Mouse (Mus musculus) induced T-regulatory cell, adult 2 months (primary cell): ENCODE measurements around the gene Nhlrc1.

Experiments
- DNase-seq: peaks from one replicate; pipeline ENCODE4 v3.0.0-alpha.2; 2012; ENCODE audit warnings: low read depth

The Nhlrc1 gene

GRCm38 (mm10) chr13:47001590-47001989 is 13.1 kb downstream of the Nhlrc1 start:
- no peak for DNase-seq

DNA sequence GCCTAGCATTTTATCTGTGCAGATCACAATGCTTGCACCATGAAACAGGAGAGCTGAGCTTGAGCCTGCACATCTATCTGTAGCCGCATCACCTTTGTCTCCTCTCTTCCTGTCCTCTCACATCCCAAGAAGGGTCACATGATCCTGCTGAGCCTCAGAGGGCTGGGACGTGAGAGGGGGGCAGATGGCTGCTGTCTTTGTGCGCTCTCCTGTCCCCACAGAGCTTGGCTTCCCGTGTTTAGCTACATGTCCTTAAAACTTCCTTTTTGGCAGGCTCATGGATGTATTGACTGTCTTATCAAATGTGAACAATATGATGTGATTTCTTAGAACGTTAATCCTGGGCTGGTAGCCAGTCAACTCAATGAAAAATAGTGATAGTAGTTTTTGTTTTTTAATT is 15.2 kb downstream of the Nhlrc1 start:
- no peak for DNase-seq

GRCm38 (mm10) chr13:46997355-46997754 is 17.3 kb downstream of the Nhlrc1 start:
- no peak for DNase-seq

DNA sequence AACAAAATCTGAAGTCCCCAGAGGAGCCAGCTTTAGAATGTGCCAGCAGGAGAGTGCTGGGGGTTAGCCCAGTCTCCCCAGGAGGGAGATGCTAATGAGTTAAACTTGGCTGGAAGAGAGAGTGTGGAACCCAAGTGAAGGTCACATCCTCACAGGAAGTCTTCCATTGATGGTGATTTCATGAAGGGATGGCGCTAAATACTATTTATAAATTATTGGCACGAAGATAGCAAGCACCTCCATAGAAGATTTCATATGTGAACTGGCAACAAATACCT is 21.4 kb downstream of the Nhlrc1 start:
- DNase-seq, result no peak

DNA sequence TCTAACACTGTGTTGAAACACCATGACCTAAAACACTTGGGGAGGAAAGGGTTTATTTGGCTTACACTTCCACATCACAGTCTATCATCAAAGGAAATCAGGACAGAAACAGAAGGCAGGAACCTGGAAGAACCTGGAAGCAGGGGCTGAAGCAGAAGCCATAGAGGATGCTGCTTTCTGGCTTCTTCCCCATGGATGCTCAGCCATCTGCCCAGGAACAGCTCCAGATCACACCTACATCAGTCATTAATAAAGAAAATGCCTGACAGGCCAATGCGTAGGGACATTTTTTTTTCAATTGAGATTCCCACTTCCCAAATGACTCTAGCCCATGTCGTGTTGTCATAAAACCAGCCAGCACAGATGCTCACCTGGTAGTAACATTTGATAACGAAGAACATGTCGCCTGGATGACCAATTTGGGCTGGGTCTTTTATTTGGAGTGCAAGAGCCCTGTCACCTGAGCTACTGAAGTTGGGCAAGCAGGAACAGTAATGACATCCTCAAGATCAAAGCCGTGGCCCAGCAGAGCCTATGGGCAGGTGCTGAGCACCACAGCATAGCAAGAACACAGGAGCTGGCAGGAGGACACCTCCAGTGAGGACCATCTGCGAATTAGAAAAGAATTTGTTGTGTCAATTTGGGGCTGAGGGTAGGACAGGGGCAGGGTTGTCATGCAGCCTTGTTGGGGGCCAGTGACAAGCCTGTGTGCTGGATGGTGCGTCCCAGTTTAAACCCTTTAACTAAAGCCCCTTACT is 22.0 kb downstream of the Nhlrc1 start:
- no peak for DNase-seq

DNA sequence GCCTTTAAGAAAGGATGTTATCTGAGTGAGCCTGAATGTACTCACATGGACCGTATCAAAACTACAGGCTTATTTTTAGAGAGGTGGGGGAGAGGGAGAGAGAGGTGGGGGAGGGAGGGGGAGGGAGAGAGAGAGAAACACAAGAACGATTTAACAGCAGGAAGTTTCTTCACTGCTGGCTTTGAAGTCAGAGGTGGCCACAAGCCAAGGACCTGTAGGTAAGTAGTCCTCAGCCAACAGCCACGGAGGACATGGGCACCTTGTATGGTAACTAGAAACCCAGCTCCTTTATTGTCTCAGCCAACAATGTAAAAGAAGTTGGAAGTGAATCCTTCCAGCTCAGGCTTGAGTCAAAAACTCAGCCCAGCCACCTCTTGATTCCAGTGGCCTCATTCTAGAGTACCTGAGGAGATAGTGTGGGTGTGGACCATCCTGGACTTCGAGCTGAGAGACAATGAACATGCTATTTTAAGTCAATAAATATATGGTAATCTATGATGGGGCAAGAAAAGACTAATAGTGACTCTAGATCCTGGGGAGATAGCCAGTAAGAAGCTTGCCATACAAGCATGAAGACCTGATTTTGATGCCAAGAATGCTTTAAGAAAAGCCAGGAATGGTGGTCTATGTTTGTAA is 24.2 kb downstream of the Nhlrc1 start:
- DNase-seq, result no peak

GRCm38 (mm10) chr13:46987941-46988340 is 26.7 kb downstream of the Nhlrc1 start:
- no peak for DNase-seq

- no peak for DNase-seq
These were observed 28.4 kb downstream of the Nhlrc1 start for GRCm38 (mm10) chr13:46986208-46986607.

DNA sequence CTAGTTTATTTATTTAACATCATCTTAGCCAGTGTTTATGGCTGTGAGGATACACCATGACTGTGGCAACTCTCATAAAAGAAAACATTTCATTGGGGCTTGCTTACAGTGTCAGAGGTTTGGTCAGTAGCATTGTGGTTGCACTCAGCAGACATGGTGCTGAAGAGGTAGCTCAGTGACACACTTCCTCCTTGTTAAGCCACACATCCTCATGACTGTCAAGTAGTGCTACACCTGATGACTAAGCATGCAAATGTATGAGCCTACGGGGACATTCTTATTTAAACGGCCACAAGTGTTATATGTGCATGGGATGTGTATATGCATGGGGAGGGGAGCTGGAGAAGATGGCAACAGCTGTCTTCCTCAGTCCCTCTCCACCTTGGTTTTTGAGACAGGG is 30.8 kb downstream of the Nhlrc1 start:
- DNase-seq, result peak; percentile 59

GRCm38 (mm10) chr13:46979836-46980490 is 34.7 kb downstream of the Nhlrc1 start:
- no peak for DNase-seq

DNA sequence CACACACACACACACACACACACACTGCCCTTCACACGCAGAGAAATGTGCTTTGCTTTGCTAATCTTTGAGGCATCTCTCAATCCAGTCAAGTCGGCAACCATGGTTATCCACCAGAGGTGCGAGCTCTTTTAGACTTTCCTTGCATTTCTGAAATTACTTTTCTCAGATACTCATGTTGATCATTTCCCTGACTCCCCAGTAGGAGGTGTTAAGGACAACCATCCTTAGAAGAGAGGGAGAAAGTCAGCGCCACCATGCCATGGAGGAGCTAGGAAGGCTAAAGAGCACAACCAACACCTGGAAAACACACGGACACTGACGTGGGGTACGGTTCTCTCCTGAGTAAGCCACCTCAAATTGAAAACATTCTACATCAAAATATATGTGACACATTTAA is 38.1 kb downstream of the Nhlrc1 start:
- DNase-seq, result no peak

DNA sequence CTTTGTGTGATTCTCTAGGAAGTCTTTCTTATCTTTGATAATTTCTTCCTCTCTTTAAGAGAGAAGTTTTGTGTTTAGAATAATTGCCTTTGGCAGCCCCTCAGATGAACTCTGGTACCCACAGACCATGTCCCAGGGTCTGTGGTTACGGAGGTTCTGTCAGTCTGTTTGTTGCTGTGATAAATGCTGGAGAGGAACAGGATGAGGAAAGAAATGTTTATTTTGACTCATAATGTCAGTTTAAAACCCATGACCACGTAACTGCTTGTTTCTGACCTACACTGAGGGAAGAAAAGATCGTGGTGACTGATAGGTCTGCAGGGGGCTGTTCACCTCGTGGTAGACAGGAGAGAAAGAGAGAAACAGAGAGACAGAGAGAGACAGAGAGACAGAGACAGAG is 38.7 kb downstream of the Nhlrc1 start:
- DNase-seq, result peak; percentile 18

- peak; percentile 38 for DNase-seq
These were observed 39.6 kb downstream of the Nhlrc1 start for GRCm38 (mm10) chr13:46975031-46975551.

DNA sequence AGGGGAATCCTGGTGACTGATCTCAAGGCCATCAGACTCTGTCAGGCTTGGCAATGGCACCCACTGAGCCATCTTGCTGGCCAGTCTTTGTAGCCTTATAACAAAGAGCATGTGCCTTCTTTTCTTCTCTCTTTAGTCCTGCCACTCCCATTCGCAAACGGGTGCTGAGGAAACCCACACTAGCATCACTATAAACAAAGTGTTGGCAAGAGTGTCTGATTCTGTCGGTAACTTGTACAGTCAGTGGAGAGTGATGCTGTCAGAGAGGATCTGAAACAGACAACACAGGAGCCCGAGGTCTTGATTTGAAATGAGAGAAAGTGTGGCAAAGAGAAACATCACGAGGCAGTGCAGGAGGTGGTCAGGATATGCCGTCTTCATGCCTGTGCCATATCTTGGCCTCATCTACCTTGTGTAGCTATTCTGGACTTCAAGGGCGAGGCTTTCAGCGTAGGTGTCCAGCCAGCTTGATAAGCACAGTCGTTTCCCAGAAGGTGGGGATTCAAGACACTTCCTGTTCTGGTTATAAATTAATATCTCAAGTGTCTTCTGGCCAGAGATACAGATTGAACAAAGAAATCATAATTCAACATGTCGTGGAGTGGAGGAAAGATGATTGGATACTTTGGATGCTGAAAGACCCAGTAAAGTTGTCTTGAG is 44.2 kb downstream of the Nhlrc1 start:
- no peak for DNase-seq

DNA sequence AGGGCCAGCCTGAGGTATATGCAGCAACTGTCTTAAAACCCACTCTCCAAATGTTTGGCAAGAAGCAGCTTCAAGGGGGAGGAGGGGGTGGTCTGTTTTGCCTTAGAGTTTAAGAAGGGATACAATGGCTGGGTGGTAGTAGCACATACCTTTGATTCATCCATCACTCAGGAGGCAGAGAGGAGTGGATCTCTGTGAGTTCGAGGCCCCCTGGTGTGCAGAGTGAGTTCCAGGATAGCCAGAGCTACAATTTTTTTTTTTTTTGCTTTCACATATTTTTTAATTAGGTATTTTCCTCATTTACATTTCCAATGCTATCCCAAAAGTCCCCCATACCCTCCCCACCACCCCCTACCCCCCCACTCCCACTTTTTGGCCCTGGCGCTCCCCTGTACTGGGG is 46.0 kb downstream of the Nhlrc1 start:
- DNase-seq, result no peak

GRCm38 (mm10) chr13:46967308-46967707 is 47.3 kb downstream of the Nhlrc1 start:
- DNase-seq, result no peak
